Mouse (Mus musculus) right cerebral cortex, postnatal 14 days (tissue): ENCODE measurements at regions not wholly inside any gene's neighbourhood (a gene's known extent, or its start where the extent isn't known, plus 50 kb on each side); places are given as distances from the start of the nearest gene placed in this dataset.

ENCODE experiments used
- DNase-seq: peaks from one replicate; pipeline ENCODE4 v3.0.0; 2022

GRCm38 (mm10) chr16:30818541-30819120, 219.1 kb downstream of the Fam43a start:
- no peak for DNase-seq

- DNase-seq: no peak
Observed at GRCm38 (mm10) chr16:30819342-30819741, 219.8 kb downstream of the Fam43a start.

GRCm38 (mm10) chr16:30820234-30820633, 220.7 kb downstream of the Fam43a start:
- DNase-seq: no peak

- no peak for DNase-seq
Observed at GRCm38 (mm10) chr16:30820761-30821160, 221.2 kb downstream of the Fam43a start.

GRCm38 (mm10) chr16:30821191-30821910, 221.8 kb downstream of the Fam43a start:
- DNase-seq: peak; percentile 18

GRCm38 (mm10) chr16:30821911-30822578, 222.5 kb downstream of the Fam43a start:
- DNase-seq: no peak

GRCm38 (mm10) chr16:30826128-30826527, 226.6 kb downstream of the Fam43a start:
- DNase-seq: peak; percentile 35

GRCm38 (mm10) chr16:30827901-30828608, 228.5 kb downstream of the Fam43a start:
- DNase-seq: no peak

- no peak for DNase-seq
Observed at GRCm38 (mm10) chr16:30834561-30834960, 235.0 kb downstream of the Fam43a start.

GRCm38 (mm10) chr16:30835678-30836077, 236.2 kb downstream of the Fam43a start:
- no peak for DNase-seq

GRCm38 (mm10) chr16:30842831-30843230, 238.4 kb downstream of the Xxylt1 start:
- no peak for DNase-seq

GRCm38 (mm10) chr16:30852595-30852994, 228.6 kb downstream of the Xxylt1 start:
- DNase-seq: no peak

- no peak for DNase-seq
Observed at GRCm38 (mm10) chr16:30854716-30855115, 226.5 kb downstream of the Xxylt1 start.

- no peak for DNase-seq
Observed at GRCm38 (mm10) chr16:30857656-30858055, 223.6 kb downstream of the Xxylt1 start.

- DNase-seq: no peak
Observed at GRCm38 (mm10) chr16:30869136-30869909, 211.9 kb downstream of the Xxylt1 start.

- DNase-seq: peak; percentile 32
Observed at GRCm38 (mm10) chr16:30870110-30870509, 211.1 kb downstream of the Xxylt1 start.

GRCm38 (mm10) chr16:30870676-30871075, 210.6 kb downstream of the Xxylt1 start:
- no peak for DNase-seq

- no peak for DNase-seq
Observed at GRCm38 (mm10) chr16:30872147-30872546, 209.1 kb downstream of the Xxylt1 start.

- DNase-seq: no peak
Observed at GRCm38 (mm10) chr16:30873493-30874211, 207.6 kb downstream of the Xxylt1 start.

- DNase-seq: no peak
Observed at GRCm38 (mm10) chr16:30875235-30875829, 205.9 kb downstream of the Xxylt1 start.

- no peak for DNase-seq
Observed at GRCm38 (mm10) chr16:30878821-30879220, 202.4 kb downstream of the Xxylt1 start.
